Mouse (Mus musculus) cerebellum, adult 2 months (tissue): Measurements from ENCODE around the gene Glg1. TPM values are rescaled to one million over a fixed set of nuclear protein-coding genes. Genes with fewer than 3 reads are reported as not detected.

Experiments
- DNase-seq, 2 experiments: peaks; one replicate each; pipeline ENCODE4 v3.0.0; 2021
- H3K27ac ChIP-seq: fragments of 200-500 bp; 2 replicates; pipeline ENCODE4 v1.5.1; 2012; ENCODE audit warnings: low read length, control low read depth, inconsistent platforms; ENCODE audit not compliant: insufficient read depth
- H3K27me3 ChIP-seq: fragments of 200-500 bp; 2 replicates; pipeline ENCODE4 v1.6.1; 2012; ENCODE audit warnings: inconsistent platforms, mild to moderate bottlenecking, low read length, moderate library complexity; ENCODE audit not compliant: control insufficient read depth, insufficient read depth
- H3K4me1 ChIP-seq: fragments of 200-500 bp; 2 replicates; pipeline ENCODE4 v1.6.1; 2011; ENCODE audit warnings: low read length; ENCODE audit not compliant: control insufficient read depth, insufficient read depth
- H3K4me3 ChIP-seq: fragments of 200-500 bp; replicated peaks from 2 replicates; pipeline ENCODE3; 2011; ENCODE audit warnings: mild to moderate bottlenecking, low read depth, low read length, control low read depth; ENCODE audit not compliant: insufficient read depth
- CTCF ChIP-seq: fragments of 200-500 bp; IDR thresholded peaks from 2 replicates; pipeline ENCODE4 v1.5.1; 2011; ENCODE audit warnings: low read depth, mild to moderate bottlenecking, control low read depth, low read length, moderate library complexity, borderline replicate concordance; ENCODE audit not compliant: insufficient read depth
- POLR2A ChIP-seq: fragments of 200-500 bp; IDR thresholded peaks from 2 replicates; pipeline ENCODE4 v1.6.1; 2011; ENCODE audit warnings: low read length, control low read depth, borderline replicate concordance; ENCODE audit not compliant: insufficient read depth
- WGBS: fragments of 180-500 bp; shearing (Covaris S2); methylation state at CpG from one replicate; pipeline ENCODE4 v1.1.7; 2018; 5-methylcytosine and 5-hydroxymethylcytosine counted together
- polyA plus RNA-seq: library from polyadenylated mRNA; depleted of rRNA; stranded (reverse); fragments of >200 nt; gene quantifications from 2 replicates; pipeline ENCODE4 v1.2.3, GENCODE M21; 2012

Gene Glg1
- polyA plus RNA-seq, 1 experiment, result 74.1 TPM

DNA sequence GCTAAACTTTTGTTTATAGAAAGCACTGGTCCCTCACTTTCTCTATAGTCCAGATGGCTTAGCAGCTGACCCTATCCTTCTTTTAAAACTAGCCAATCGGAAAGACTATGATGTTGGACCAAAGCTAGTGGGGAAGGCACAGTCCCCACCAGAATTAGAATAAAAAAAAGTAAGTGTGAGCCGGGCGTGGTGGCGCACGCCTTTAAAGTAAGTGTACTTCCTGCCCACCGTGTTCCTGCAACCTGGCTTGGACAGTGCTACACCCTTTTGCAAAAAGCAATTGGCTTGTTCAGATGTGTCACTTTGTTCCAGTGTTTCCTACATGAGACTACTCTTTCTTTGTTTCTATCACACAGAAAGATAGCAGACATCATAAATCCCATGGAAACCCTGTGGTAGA, 54.0 kb downstream of the Glg1 start:
- DNase-seq, result no peak
- Histone ChIP-seq H3K4me3 (no peak overlapping the region), H3K27me3 (no peaks in the 10 kb centered on the region), H3K27ac (no peak overlapping the region), H3K4me1 (peaks cover 2% of the 10 kb centered on the region; the same call in 1 of the 2 replicates)
- WGBS, result 88% methylated on average over 6 of the region's 6 CpGs
- no peak for TF ChIP-seq POLR2A

GRCm38 (mm10) chr8:111203341-111203740, 55.7 kb downstream of the Glg1 start:
- no peak overlapping the region for H3K4me3 ChIP-seq
- H3K4me1 ChIP-seq, result no peaks in the 10 kb centered on the region; the same call in 1 of the 2 replicates
- no peak for DNase-seq
- no peaks in the 10 kb centered on the region for H3K27me3 ChIP-seq
- H3K27ac ChIP-seq, result no peak overlapping the region
- no peak for TF ChIP-seq CTCF
- no peak for TF ChIP-seq POLR2A
- WGBS, result 88% methylated on average over 2 of the region's 2 CpGs

GRCm38 (mm10) chr8:111197966-111198365, 61.0 kb downstream of the Glg1 start:
- TF ChIP-seq CTCF (no peak), POLR2A (no peak)
- Histone ChIP-seq H3K27me3 (no peaks in the 10 kb centered on the region), H3K4me1 (no peaks in the 10 kb centered on the region), H3K4me3 (no peak overlapping the region), H3K27ac (no peak overlapping the region)
- WGBS, result 83% methylated on average over 3 of the region's 3 CpGs
- no peak for DNase-seq

- Histone ChIP-seq H3K27ac (no peak overlapping the region), H3K4me3 (no peak overlapping the region), H3K27me3 (no peaks in the 10 kb centered on the region), H3K4me1 (no peaks in the 10 kb centered on the region)
- DNase-seq, result no peak
- TF ChIP-seq CTCF (no peak), POLR2A (no peak)
Observed at GRCm38 (mm10) chr8:111196181-111196580, 62.8 kb downstream of the Glg1 start.

DNA sequence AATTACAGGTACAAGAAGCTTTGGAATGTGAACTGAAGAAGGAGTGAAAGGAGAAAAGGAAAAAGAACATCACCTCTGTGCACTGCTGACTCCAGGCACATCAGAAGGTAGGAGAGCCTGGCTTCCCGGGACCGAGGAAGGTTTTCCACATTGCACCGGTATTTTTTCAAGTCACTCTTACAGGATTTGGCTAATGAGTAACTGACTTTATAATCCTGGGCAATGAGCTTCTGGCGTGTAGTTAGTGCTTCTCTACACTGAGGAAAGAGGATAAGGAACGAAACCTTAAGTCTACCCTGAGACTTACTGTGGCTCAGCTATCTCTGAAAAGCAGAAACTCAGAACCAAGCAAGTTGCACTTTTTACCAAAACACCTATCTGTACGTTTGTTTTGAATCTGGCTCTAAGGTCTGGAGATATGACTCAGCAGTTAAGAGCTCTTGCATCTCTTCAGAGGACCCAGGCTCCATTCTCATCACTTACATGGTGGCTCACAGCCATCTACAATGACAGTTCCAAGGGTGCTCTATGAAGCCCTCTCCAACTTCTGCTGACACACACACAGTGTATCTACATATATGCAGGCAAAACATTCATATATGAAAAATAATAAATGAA, 70.3 kb downstream of the Glg1 start:
- H3K4me1 ChIP-seq, result peaks cover 6% of the 10 kb centered on the region
- no peak overlapping the region for H3K4me3 ChIP-seq
- TF ChIP-seq POLR2A (no peak), CTCF (no peak)
- WGBS, result 92% methylated on average over 6 of the region's 6 CpGs
- DNase-seq, result no peak
- H3K27ac ChIP-seq, result no peak overlapping the region
- no peaks in the 10 kb centered on the region for H3K27me3 ChIP-seq

DNA sequence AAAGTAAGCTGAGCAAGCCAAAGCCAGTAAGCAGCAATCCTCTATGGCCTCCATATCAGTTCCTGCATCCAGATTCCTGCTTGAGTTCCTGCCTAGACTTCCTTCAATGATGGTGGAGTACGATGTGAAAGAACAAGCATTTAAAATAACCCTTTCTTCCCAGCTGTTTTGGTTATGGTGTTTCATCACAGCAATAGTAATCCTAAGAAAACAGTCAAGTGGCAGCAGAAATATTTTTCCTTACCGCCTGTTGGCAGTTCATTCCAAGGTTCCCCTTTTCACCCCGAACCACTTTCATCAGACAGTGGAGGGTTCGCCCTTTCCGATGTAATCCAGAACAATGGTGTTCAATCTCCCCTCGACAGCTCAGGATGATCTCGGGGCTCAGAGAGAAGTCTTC, 71.5 kb downstream of the Glg1 start:
- DNase-seq, result no peak
- no peak overlapping the region for H3K27ac ChIP-seq
- H3K27me3 ChIP-seq, result no peaks in the 10 kb centered on the region
- WGBS, result 92% methylated on average over 7 of the region's 7 CpGs
- TF ChIP-seq POLR2A, result no peak
- no peak for TF ChIP-seq CTCF
- no peak overlapping the region for H3K4me3 ChIP-seq
- peaks cover 6% of the 10 kb centered on the region for H3K4me1 ChIP-seq

- Histone ChIP-seq H3K4me1 (peaks cover 6% of the 10 kb centered on the region), H3K4me3 (no peak overlapping the region), H3K27me3 (no peaks in the 10 kb centered on the region), H3K27ac (peak overlapping the region; percentile 44)
- TF ChIP-seq CTCF (no peak), POLR2A (no peak)
- DNase-seq, result peak; percentile 87 to 90
- 19% methylated on average over 4 of the region's 4 CpGs for WGBS
Observed at GRCm38 (mm10) chr8:111185472-111185947, 73.5 kb downstream of the Glg1 start.

DNA sequence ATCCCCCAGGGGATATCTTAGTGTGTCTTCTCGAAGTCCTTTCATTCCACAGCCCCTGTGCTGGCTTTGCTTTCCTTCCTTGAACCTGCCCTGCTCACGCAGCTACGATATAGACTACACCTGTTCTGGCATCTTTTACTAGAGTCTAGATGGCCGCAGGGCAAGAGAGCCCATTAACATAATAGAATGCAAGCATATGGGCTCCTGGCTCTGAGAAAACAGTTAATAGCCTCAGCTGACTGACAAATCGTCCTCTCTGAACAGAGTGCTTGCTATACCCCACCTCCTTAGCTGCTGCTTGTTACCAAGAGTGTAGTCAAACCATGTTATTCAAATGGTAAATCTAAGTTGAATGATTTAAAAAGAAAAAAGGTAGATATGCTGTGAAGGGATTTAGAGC, 87.4 kb downstream of the Glg1 start:
- Histone ChIP-seq H3K4me1 (no peaks in the 10 kb centered on the region), H3K27ac (no peak overlapping the region), H3K4me3 (no peak overlapping the region), H3K27me3 (no peaks in the 10 kb centered on the region)
- no peak for DNase-seq
- no peak for TF ChIP-seq POLR2A
- no peak for TF ChIP-seq CTCF
- WGBS, result 68% methylated on average over 5 of the region's 5 CpGs
